Mouse (Mus musculus) heart, embryonic 16.5 days (tissue): ENCODE data around the gene Nek9. TPM values are rescaled to one million over a fixed set of nuclear protein-coding genes. Genes with fewer than 3 reads are reported as not detected.

Experiments
- ATAC-seq: fragments of 200-750 bp; cut with Nextera tagmentation; replicated peaks from 2 replicates; pipeline ENCODE4 v1.8.0; 2017; ENCODE audit warnings: moderate number of reproducible peaks; ENCODE audit not compliant: insufficient read depth, low FRiP score; ENCODE audit errors: extremely low read depth
- H3K27ac ChIP-seq: fragments of 300-500 bp; sonication (generic); 2 replicates; pipeline ENCODE4 v1.5.1; 2014; ENCODE audit warnings: mild to moderate bottlenecking, low read length, control low read depth, moderate library complexity
- H3K27me3 ChIP-seq: fragments of 300-500 bp; sonication (generic); 2 replicates; pipeline ENCODE4 v1.6.1; 2014; ENCODE audit warnings: low read length, mixed read lengths; ENCODE audit not compliant: control insufficient read depth, insufficient read depth
- H3K36me3 ChIP-seq: fragments of 300-500 bp; sonication (generic); 2 replicates; pipeline ENCODE4 v1.6.1; 2014; ENCODE audit not compliant: control insufficient read depth, insufficient read depth
- H3K4me1 ChIP-seq: fragments of 300-500 bp; sonication (generic); 2 replicates; pipeline ENCODE4 v1.6.1; 2014; ENCODE audit warnings: low read length, mixed read lengths; ENCODE audit not compliant: control insufficient read depth, insufficient read depth
- H3K4me2 ChIP-seq: fragments of 300-500 bp; sonication (generic); 2 replicates; pipeline ENCODE4 v1.6.1; 2014; ENCODE audit warnings: low read depth, mild to moderate bottlenecking, control low read depth, low read length
- H3K4me3 ChIP-seq: fragments of 300-500 bp; sonication (generic); 2 replicates; pipeline ENCODE4 v1.5.1; 2014; ENCODE audit warnings: mild to moderate bottlenecking, control low read depth, low read length
- H3K9ac ChIP-seq: fragments of 300-500 bp; sonication (generic); 2 replicates; pipeline ENCODE4 v1.6.1; 2014; ENCODE audit warnings: low read length, control low read depth
- H3K9me3 ChIP-seq: fragments of 300-500 bp; sonication (generic); replicated peaks from 2 replicates; pipeline ENCODE4 v1.6.1; 2016; ENCODE audit warnings: low read length; ENCODE audit not compliant: control insufficient read depth
- WGBS: fragments of 180-500 bp; shearing (Covaris S2); extraction: QIAGEN DNeasy Blood & Tissue Kit; methylation state at CpG from one replicate; pipeline ENCODE4 v1.1.7; 2014; 5-methylcytosine and 5-hydroxymethylcytosine counted together
- polyA plus RNA-seq: library from polyadenylated mRNA; unstranded; fragments of >200 nt; fragmentation: Nextera tagmentation; extraction: Ambion mirVana; gene quantifications from 2 replicates; pipeline ENCODE4 v1.2.1, GENCODE M21; 2015

Nek9 gene
- polyA plus RNA-seq, 1 experiment from 2014 or later = 19.0 TPM

DNA sequence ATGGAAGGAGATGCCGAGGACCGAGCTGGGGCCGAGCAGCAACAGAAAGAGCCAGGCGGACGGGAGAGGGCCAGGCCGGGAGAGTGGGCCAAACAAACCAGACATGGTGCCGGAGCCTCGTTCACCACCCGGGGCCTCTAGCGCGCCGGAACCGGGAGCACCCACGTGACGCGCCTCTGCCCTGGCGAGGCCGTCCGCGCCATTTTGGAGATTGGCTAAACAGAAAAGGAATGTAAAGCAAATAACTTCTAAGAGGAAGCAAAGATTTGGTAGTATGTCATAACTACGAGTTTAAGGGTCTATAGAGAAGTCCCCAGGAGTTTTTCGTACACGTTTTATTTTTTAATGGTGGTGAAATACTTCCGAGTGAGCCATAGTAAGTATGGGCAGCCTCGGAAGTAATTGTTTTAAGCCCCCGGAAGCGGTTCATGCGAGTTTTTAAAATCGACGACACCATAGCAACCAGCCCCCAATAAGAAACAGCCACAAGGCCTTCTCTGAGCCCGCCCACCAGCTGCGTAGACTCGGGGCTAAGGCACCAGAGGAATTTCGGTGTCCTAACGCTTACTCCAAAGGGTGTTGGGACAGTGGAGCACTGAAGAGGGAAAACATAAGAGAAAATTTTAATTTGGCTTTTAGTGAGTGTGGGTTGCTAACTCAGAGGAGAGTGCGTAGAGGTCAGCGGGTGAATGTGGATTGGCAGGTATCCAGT, 35.6 kb upstream of the Nek9 start, which contains the start of gene Tmed10:
Gene Tmed10, minus strand, starts transcription at position 287 of the 712 bp plus-strand sequence.
- H3K4me2 ChIP-seq = peak within 1 kb of the TSS; percentile 74
- ATAC-seq = peak; percentile 92
- H3K27me3 ChIP-seq = no peaks in the 10 kb centered on the region
- no peaks in the 10 kb centered on the region for H3K36me3 ChIP-seq
- peaks cover 21% of the 10 kb centered on the region for H3K4me1 ChIP-seq
- peak within 1 kb of the TSS; percentile 81 for H3K27ac ChIP-seq
- no peaks in the 10 kb centered on the region for H3K9me3 ChIP-seq
- peak within 1 kb of the TSS; percentile 81 for H3K9ac ChIP-seq
- WGBS = under 1% methylated on average over 36 of the region's 37 CpGs
- peak within 1 kb of the TSS; percentile 64 for H3K4me3 ChIP-seq

- WGBS = under 1% methylated on average over 49 of the region's 53 CpGs
- no peaks in the 10 kb centered on the region for H3K36me3 ChIP-seq
- peak overlapping the region; percentile 81 for H3K9ac ChIP-seq
- H3K27ac ChIP-seq = peak overlapping the region; percentile 81
- no peaks in the 10 kb centered on the region for H3K9me3 ChIP-seq
- ATAC-seq = peak; percentile 65
- no peaks in the 10 kb centered on the region for H3K27me3 ChIP-seq
- H3K4me1 ChIP-seq = peaks cover 21% of the 10 kb centered on the region
- peak overlapping the region; percentile 64 for H3K4me3 ChIP-seq
- H3K4me2 ChIP-seq = peak overlapping the region; percentile 74
Measured at GRCm38 (mm10) chr12:85373591-85374560, 34.7 kb upstream of the Nek9 start.

DNA sequence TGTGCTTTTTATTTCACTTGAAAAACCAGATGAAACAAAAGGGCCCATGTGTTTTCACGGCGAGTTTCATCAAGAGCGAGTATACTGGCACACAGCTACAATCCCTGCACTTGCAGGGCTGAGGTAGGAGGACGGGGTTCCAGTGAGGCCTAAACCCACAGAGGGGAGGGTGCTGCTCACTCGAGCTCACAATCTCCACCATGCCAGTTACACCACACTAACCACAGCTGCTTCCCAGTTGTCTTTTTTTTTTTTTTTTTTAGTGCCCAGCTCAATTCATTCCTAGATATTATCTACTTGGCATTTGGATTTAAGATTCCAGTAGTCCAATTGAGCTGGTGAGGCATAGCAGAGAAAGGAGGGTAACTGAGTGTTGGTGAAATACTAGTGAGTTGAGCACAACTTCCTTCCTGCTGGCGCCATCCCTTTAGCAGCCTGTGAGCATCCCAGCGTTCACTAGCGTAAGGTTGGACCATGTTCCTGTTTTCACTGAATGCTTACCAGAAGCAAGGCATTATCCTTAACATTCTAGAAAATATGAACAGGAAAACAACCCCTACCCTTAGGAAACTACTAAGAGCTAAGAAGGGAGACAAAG, 33.0 kb upstream of the Nek9 start:
- peaks cover 25% of the 10 kb centered on the region for H3K4me1 ChIP-seq
- H3K9ac ChIP-seq = no peak overlapping the region; the same call in 1 of the 2 replicates
- no peaks in the 10 kb centered on the region for H3K36me3 ChIP-seq
- H3K27ac ChIP-seq = peak overlapping the region; percentile 28
- no peak for ATAC-seq
- H3K27me3 ChIP-seq = no peaks in the 10 kb centered on the region
- no peaks in the 10 kb centered on the region for H3K9me3 ChIP-seq
- H3K4me2 ChIP-seq = peak overlapping the region; percentile 24; the same call in 1 of the 2 replicates
- H3K4me3 ChIP-seq = no peak overlapping the region
- 62% methylated on average over 8 of the region's 8 CpGs for WGBS

DNA sequence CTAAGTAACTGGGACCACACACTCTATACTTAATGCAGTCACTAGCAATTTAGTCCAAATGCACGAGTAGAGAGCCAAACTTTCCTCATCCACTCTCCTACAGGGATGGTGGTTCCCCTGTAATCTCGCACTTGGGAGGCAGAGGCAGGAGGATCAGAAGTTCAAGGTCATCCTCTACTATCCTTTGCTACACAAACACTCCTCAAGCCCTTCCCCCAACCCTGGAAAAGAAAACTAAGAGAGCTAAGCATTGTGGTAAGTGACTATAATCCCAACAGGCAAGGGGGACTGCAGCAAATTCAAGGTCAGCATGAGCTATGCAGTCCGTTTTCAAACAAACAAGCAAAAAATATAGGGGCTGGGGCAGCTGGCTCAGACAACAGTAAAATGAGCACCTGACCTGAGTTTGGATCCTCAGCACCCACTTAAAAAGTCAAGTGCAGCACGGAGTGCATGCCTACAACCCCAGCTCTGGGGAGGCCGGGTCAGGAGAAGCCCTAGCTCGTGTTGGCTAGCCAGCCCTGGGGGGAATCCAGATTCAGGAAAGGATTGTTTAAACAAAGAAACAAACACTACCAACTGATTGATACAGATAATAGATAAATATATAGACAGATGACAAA, 29.4 kb upstream of the Nek9 start:
- 52% methylated on average over 6 of the region's 6 CpGs for WGBS
- Histone ChIP-seq H3K4me2 (no peak overlapping the region), H3K9me3 (no peaks in the 10 kb centered on the region), H3K36me3 (no peaks in the 10 kb centered on the region; the same call in 1 of the 2 replicates), H3K27ac (no peak overlapping the region), H3K4me1 (peaks cover 31% of the 10 kb centered on the region), H3K4me3 (no peak overlapping the region), H3K27me3 (no peaks in the 10 kb centered on the region), H3K9ac (no peak overlapping the region)
- no peak for ATAC-seq

DNA sequence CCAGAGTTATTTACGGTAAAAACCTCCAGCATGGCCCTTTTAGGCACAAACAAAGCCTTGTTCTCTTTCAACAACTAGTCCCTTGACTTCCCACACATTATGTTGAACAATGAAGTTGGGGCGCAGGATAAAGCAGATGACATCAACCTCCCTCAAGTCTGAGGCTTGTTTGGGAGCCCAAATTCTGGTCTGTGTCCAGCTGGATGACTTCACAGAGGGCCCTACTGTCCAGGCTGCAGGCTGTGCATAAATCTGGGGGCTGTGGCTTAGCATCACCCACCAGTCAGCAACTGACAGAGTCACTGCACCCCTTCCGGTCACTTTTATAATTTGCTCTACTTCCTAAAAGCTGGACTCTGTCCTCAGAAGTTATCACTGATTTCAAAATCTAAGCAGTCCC, 27.1 kb upstream of the Nek9 start:
- H3K4me3 ChIP-seq = no peak overlapping the region
- WGBS = 72% methylated on average over 3 of the region's 3 CpGs
- peak overlapping the region; percentile 30; the same call in 1 of the 2 replicates for H3K27ac ChIP-seq

GRCm38 (mm10) chr12:85362510-85362909, 23.3 kb upstream of the Nek9 start:
- no peak for ATAC-seq
- H3K36me3 ChIP-seq = peaks cover 6% of the 10 kb centered on the region
- H3K4me3 ChIP-seq = no peak overlapping the region
- no peaks in the 10 kb centered on the region for H3K27me3 ChIP-seq
- no peak overlapping the region for H3K27ac ChIP-seq
- peaks cover 8% of the 10 kb centered on the region for H3K4me1 ChIP-seq
- H3K9me3 ChIP-seq = no peaks in the 10 kb centered on the region
- no peak overlapping the region for H3K9ac ChIP-seq
- WGBS = 71% methylated on average over 4 of the region's 4 CpGs
- H3K4me2 ChIP-seq = no peak overlapping the region

More for the DNA sequence above, 27.1 kb upstream of the Nek9 start:
- no peak overlapping the region for H3K4me2 ChIP-seq
- H3K4me1 ChIP-seq = peaks cover 12% of the 10 kb centered on the region
- peaks cover 6% of the 10 kb centered on the region for H3K36me3 ChIP-seq
- H3K9me3 ChIP-seq = no peaks in the 10 kb centered on the region
- H3K9ac ChIP-seq = no peak overlapping the region; the same call in 1 of the 2 replicates
- ATAC-seq = no peak
- no peaks in the 10 kb centered on the region for H3K27me3 ChIP-seq

GRCm38 (mm10) chr12:85361580-85361979, 22.4 kb upstream of the Nek9 start:
- Histone ChIP-seq H3K4me3 (no peak overlapping the region), H3K4me2 (no peak overlapping the region), H3K27ac (no peak overlapping the region), H3K27me3 (no peaks in the 10 kb centered on the region), H3K9ac (no peak overlapping the region), H3K9me3 (no peaks in the 10 kb centered on the region), H3K36me3 (peaks cover 6% of the 10 kb centered on the region), H3K4me1 (peaks cover 8% of the 10 kb centered on the region)
- no peak for ATAC-seq

DNA sequence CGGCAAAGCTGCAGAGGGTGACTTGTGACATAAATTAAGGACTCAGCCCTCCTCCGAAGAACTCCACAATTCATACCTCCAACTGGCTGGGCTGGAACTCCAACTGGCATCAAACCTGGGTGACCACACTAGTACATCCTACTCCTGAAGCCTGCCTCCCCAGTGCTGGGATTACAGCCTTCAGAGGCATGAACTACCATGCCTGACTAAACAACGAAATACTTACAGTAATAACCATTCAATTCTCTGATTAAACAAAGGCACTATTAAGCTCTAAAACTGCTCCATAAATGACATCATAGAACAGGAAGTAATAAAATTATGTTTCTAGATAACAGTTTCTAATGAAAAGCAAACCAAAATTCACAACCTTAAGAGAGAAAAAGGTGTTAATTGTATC, 22.0 kb upstream of the Nek9 start:
- Histone ChIP-seq H3K9me3 (no peaks in the 10 kb centered on the region), H3K4me1 (peaks cover 5% of the 10 kb centered on the region), H3K36me3 (peaks cover 6% of the 10 kb centered on the region), H3K27ac (no peak overlapping the region), H3K27me3 (no peaks in the 10 kb centered on the region), H3K4me3 (no peak overlapping the region), H3K9ac (no peak overlapping the region), H3K4me2 (no peak overlapping the region)
- no peak for ATAC-seq
- WGBS = 85% methylated on average over 3 of the region's 3 CpGs
